Mouse (Mus musculus) liver, postnatal 0 days (tissue): ENCODE measurements around the gene Kyat1.

Experiments
- CTCF ChIP-seq: sonication (generic); IDR thresholded peaks from 2 replicates; pipeline ENCODE4 v1.5.1; 2016; ENCODE audit warnings: antibody characterized with exemption, low read depth
- EP300 ChIP-seq: IDR thresholded peaks from 2 replicates; pipeline ENCODE4 v1.6.1; 2016; ENCODE audit warnings: antibody characterized with exemption, low read depth, mild to moderate bottlenecking

DNA sequence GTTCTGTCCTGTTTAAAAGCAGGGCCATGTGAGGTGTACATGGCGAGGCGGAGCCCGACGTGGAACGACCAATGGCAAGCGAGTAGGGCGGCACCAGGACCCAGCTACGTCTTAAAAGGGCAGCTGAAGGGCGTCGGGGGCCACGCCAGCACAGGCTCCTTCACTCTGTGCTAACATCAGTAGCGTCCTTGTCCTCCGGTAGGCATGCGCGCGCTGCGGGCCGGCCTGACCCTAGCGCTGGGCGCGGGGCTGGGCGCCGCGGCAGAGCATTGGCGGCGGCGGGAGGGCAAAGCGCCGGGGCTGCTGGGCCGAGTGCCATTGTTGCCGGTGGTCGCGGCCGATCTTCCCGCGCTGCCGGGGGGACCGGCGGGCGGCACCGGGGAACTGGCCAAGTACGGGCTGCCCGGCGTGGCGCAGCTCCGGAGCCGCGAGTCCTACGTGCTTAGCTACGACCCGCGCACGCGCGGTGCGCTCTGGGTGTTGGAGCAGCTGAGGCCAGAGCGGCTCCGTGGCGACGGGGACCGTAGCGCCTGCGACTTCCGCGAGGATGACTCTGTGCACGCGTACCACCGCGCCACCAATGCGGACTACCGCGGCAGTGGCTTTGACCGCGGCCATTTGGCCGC, 34.2 kb downstream of the Kyat1 start, which contains the start of gene Endog:
- TF ChIP-seq CTCF: no peak
- no peak for TF ChIP-seq EP300
